Comparison of ENCODE assay signal across 18 mouse cellular contexts in the genomic region with DNA sequence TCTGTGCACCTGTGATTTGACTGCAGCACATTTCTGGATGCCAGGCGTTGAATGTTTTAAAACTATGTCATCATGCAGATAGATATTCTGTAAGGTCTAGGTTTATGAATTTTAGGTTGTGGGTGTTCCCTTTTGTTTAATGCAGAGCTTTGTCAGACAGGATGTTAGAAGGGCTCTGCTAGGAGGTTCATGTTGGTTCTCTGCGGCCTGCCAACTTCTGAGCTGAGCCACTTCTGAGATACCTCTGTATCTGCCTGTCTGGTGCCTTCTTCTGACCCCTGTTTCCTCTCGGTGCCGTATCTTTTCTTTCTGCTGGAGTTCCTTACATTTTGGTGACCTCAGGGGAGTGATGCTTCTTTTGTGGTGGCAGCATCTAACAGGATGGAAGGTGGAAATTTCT. TPM values are rescaled to one million over a fixed set of nuclear protein-coding genes. Genes with fewer than 3 reads are reported as not detected.
"Had no signal": no experiment of that assay in that cellular context is flagged by ENCODE, and none has a peak within 500 bp of the region (broad histone marks: within the 10 kb centered on the region; RNA-seq: fewer than 3 reads in every experiment).

No protein-coding gene starts in this region.

- H3K36me3 ChIP-seq: midbrain, embryonic 10.5 days; midbrain, embryonic 12.5 days; neural tube, embryonic 12.5 days had no signal

- H3K4me3 ChIP-seq: midbrain, embryonic 10.5 days; midbrain, embryonic 12.5 days; myocyte; neural tube, embryonic 12.5 days had no signal

- H3K4me2 ChIP-seq: lung, embryonic 14.5 days; midbrain, embryonic 12.5 days; neural tube, embryonic 12.5 days had no signal

- H3K9me3 ChIP-seq: midbrain, embryonic 10.5 days; midbrain, embryonic 12.5 days; neural tube, embryonic 12.5 days had no signal

- DNase-seq: lung, adult 18-20 months; lung, embryonic 14.5 days; lung, postnatal 10 days; lung, postnatal 4 days; midbrain, embryonic 14.5 days; retina, postnatal 1 day; right cerebral cortex, adult 18-20 months; right cerebral cortex, postnatal 25 days; right cerebral cortex, postnatal 4 days; spleen, adult 18-20 months; thymus, adult 18-20 months; thymus, postnatal 14 days; thymus, postnatal 36 days had no signal

- H3K27me3 ChIP-seq: midbrain, embryonic 12.5 days; neural tube, embryonic 12.5 days had no signal

- H3K27ac ChIP-seq: midbrain, embryonic 10.5 days; midbrain, embryonic 12.5 days; neural tube, embryonic 12.5 days had no signal

- ATAC-seq: midbrain, embryonic 16.5 days had no signal

- H3K9ac ChIP-seq: lung, embryonic 14.5 days; midbrain, embryonic 12.5 days; neural tube, embryonic 12.5 days had no signal

RNA-seq across cellular contexts. Expression of a gene that starts 44.1 kb away (rescaled TPM):
- polyA plus RNA-seq: myocyte had no signal
